ENCODE assay signal across 26 mouse cellular contexts in the genomic region with DNA sequence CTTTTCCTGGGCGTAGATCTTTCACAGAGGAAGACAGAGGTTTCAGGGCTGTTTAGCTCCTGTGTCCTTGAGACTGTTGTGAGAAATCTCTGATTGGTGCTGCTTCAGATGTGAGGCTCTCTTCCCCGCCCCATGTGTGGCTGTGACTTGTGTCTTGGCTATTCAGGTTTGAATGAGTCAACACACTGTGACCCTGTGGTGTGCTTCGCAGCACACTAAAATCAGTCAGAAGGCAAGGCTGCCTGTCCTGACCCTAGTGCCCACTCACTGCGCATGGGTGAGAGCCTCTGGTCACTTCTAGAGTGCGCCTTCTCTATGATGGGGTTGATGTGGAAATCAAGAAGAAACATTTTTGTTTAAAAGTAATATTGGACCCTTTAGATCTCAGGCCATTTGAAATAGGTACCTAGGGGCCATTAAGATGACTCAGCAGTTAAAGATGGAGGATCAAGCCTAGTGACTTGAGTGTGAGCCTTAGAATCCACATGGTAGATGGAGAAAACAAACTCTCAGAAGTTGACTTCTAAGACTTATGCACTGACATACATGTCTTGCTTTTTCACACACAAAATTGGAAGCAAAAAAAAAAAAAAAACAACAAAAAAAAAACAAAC.
A peak's percentile ranks its signal among the peaks of the same experiment; 100 is the strongest.
DNase-seq lines count a peak whose midpoint lies in the region; TF ChIP-seq lines count a peak whose summit lies in the region.
"Had no signal": no experiment of that assay in that cellular context is flagged by ENCODE, and none has a peak within 500 bp of the region (broad histone marks: within the 10 kb centered on the region; RNA-seq: fewer than 3 reads in every experiment).

No protein-coding gene starts in this region.

- peaks cover 0 to 2% of the 10 kb centered on the region in 2 experiments; a peak in 2 of 4 replicates for H3K4me1 ChIP-seq in ES-E14 (ENCODE audit: control insufficient read depth in 2 of 2, insufficient read depth in 2 of 2, low read length in 2 of 2, poor library complexity in 1 of 2)
- H3K4me1 ChIP-seq: stomach, embryonic 15.5 days had no signal

- H3K9ac ChIP-seq in ES-E14 (ENCODE audit: insufficient read depth, low read depth, low read length, poor library complexity, severe bottlenecking): no peak overlapping the region
- H3K9ac ChIP-seq: embryonic facial prominence, embryonic 13.5 days; heart, embryonic 12.5 days; hindbrain, embryonic 13.5 days; kidney, embryonic 15.5 days; limb, embryonic 12.5 days; liver, embryonic 15.5 days; lung, embryonic 14.5 days; neural tube, embryonic 12.5 days; stomach, embryonic 15.5 days had no signal

- DNase-seq in ovary, adult 18-20 months (ENCODE audit: low spot score): peak; percentile 53
- DNase-seq in ovary, postnatal 14 days (ENCODE audit: low spot score): no peak
- no peak for DNase-seq in ES-E14 (ENCODE audit: low read depth, low spot score)
- peak; percentile 61 for DNase-seq in adrenal gland, postnatal 25 days
- DNase-seq in gastrocnemius, postnatal 25 days: no peak
- no peak for DNase-seq in cerebellum, adult 18-20 months
- no peak for DNase-seq in gastrocnemius, postnatal 36 days
- DNase-seq: cerebellum, adult 11-12 months; cerebellum, postnatal 10 days; heart, adult 18-20 months; heart, postnatal 4 days; kidney, adult 18-20 months; kidney, postnatal 25 days; lung, embryonic 14.5 days; thymus, postnatal 25 days had no signal

- in situ Hi-C loops in ES-E14 (cut with MboI; ENCODE audit: low sequenced_read_pairs in 2 of 2, unreplicated experiment in 2 of 2): no loop called here

- H3K36me3 ChIP-seq in ES-E14 (ENCODE audit: control insufficient read depth, insufficient read depth, low read length, poor library complexity, severe bottlenecking): no peaks in the 10 kb centered on the region
- H3K36me3 ChIP-seq: embryonic facial prominence, embryonic 13.5 days; heart, embryonic 12.5 days; hindbrain, embryonic 13.5 days; kidney, embryonic 15.5 days; limb, embryonic 12.5 days; liver, embryonic 15.5 days; neural tube, embryonic 12.5 days; stomach, embryonic 15.5 days had no signal

- no peak overlapping the region for H3K4me3 ChIP-seq in ES-E14 (ENCODE audit: insufficient read depth in 1 of 2, low read depth in 1 of 2, low read length in 2 of 2, poor library complexity in 1 of 2, severe bottlenecking in 1 of 2)
- H3K4me3 ChIP-seq: embryonic facial prominence, embryonic 13.5 days; erythroblast, embryonic 14.5 days; heart, embryonic 12.5 days; hindbrain, embryonic 13.5 days; kidney, embryonic 15.5 days; left cerebral cortex, adult 2 months; limb, embryonic 12.5 days; liver, embryonic 15.5 days; myocyte; neural tube, embryonic 12.5 days; stomach, embryonic 15.5 days had no signal

- intact Hi-C loops in gastrocnemius, postnatal 36 days (cut with DNase I): loop anchor here (10.0 kb wide), 1 partner anchor 127 kb away; no protein-coding TSS in a partner anchor

- no peaks in the 10 kb centered on the region for H3K9me3 ChIP-seq in ES-E14 (ENCODE audit: control insufficient read depth, insufficient read depth, low read depth, low read length)
- H3K9me3 ChIP-seq: embryonic facial prominence, embryonic 13.5 days; heart, embryonic 12.5 days; hindbrain, embryonic 13.5 days; kidney, embryonic 15.5 days; limb, embryonic 12.5 days; liver, embryonic 15.5 days; neural tube, embryonic 12.5 days; stomach, embryonic 15.5 days had no signal

- no peak overlapping the region for H3K27ac ChIP-seq in ES-E14 (ENCODE audit: insufficient read depth, low read depth, low read length, poor library complexity, severe bottlenecking)
- H3K27ac ChIP-seq: embryonic facial prominence, embryonic 13.5 days; hindbrain, embryonic 13.5 days; kidney, embryonic 15.5 days; left cerebral cortex, adult 2 months; limb, embryonic 12.5 days; liver, embryonic 15.5 days; neural tube, embryonic 12.5 days; stomach, embryonic 15.5 days had no signal

TF ChIP-seq in ES-E14, 5 proteins besides CTCF, POLR2A, EP300 and RAD21:
- TF ChIP-seq MAFK (IDR thresholded peaks at IDR 0.05; ENCODE audit: insufficient read depth, low read depth, low read length) (peak; percentile 57), CHD2 (IDR thresholded peaks at IDR 0.05; ENCODE audit: low read depth, low read length) (no peak), HCFC1 (IDR thresholded peaks at IDR 0.05; ENCODE audit: borderline replicate concordance, insufficient read depth, low read length) (no peak), ZC3H11A (IDR thresholded peaks at IDR 0.05; ENCODE audit: borderline replicate concordance, low read depth, low read length) (no peak)

Comparison
In these comparisons a context has a peak if more than half of its experiments do, and no peak if none do; other contexts are left out.
1. DNase-seq: peak in ovary, adult 18-20 months (single experiment) and adrenal gland, postnatal 25 days (single experiment); none in ovary, postnatal 14 days (single experiment), ES-E14 (single experiment), gastrocnemius, postnatal 25 days (single experiment), cerebellum, adult 18-20 months (0 of 2) and gastrocnemius, postnatal 36 days (0 of 2).